Mouse (Mus musculus) erythroid progenitor cell, adult 5-6 weeks (primary cell): Measurements from ENCODE around the gene Fancd2. TPM values are rescaled to one million over a fixed set of nuclear protein-coding genes. Genes with fewer than 3 reads are reported as not detected.

Experiments
- ATAC-seq: replicated peaks from 2 replicates; pipeline ENCODE4 v1.8.0; 2016; ENCODE audit warnings: moderate number of reproducible peaks, mild to moderate bottlenecking, moderate TSS enrichment, inconsistent platforms; ENCODE audit not compliant: poor library complexity, low FRiP score, severe bottlenecking
- total RNA-seq, 2 experiments: library from RNA; stranded (forward) in 1 of 2; stranded (reverse) in 1 of 2; fragments of 150-400 nt in 1 of 2; fragments of 186-747, 209-891 nt in 1 of 2; gene quantifications; 2 replicates each; pipeline versions ENCODE4 v1.2.3 to v1.2.4; 2015 to 2017; ENCODE audit warnings: low replicate concordance in 2 of 2

Gene Fancd2
- total RNA-seq (2015; ENCODE audit: low replicate concordance) (33.9 and 57.8 TPM in 2 replicates), total RNA-seq (2017; ENCODE audit: low replicate concordance) (28.6 and 48.3 TPM in 2 replicates)

DNA sequence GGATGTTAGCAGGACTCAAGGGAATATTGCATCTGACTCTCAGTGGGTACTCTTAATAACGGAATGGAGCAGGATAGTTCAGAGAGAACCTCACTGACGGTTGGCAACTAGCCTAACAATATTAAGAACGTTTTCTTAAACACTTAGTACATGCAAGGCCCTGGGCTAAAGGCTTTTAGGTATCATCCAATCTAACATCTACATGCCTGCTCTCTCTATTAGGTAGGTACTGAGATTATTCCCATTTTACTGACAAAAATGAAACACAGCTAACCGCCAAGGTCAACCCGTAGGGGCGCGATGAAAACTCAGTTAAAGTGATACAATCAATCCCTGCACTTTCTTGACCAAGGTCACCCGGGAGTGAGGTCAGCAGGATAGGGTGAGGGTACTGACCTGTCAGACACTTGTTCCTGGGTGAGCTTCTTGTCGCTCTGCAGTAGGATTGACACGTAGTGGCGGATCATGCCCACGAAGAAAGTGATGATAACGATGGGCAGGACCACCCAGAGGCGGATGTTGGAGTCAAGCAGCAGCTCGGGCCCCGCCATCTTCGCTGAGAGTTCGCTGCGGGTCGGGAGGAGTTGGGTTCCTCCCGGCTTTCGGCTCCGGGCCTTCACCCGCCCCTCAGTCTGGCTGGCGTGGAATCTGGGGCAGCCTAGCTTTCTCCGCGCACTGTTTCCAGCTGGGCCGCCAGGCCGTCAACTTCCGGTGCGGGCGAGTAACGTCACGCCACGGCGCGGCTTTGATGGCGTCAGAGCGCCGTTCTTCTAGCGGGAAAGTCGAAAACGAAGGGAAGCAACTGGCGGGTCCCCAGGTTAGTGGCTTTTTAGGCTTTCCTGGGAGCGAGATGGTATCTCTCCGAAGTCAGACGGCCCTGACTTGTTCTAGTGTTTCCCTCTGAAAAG lies at the start of gene Fancd2, which contains the start of gene Emc3:
TSS of gene Fancd2 (plus strand) at position 751 of the 908 bp plus-strand sequence.
TSS of gene Emc3 (minus strand) at position 721 of the 908 bp plus-strand sequence.
- ATAC-seq: peak; percentile 90

DNA sequence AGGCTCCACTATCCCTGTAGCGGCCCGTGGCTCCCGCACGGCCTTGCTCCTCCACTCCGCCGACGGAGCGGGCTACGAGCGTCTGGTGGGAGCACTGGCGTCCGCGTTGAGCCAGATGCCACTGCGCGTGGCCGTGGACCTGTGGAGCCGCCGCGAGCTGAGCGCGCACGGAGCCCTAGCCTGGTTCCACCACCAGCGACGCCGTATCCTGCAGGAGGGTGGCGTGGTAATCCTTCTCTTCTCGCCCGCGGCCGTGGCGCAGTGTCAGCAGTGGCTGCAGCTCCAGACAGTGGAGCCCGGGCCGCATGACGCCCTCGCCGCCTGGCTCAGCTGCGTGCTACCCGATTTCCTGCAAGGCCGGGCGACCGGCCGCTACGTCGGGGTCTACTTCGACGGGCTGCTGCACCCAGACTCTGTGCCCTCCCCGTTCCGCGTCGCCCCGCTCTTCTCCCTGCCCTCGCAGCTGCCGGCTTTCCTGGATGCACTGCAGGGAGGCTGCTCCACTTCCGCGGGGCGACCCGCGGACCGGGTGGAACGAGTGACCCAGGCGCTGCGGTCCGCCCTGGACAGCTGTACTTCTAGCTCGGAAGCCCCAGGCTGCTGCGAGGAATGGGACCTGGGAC lies 48.9 kb upstream of the Fancd2 start:
- ATAC-seq: peak; percentile 36

DNA sequence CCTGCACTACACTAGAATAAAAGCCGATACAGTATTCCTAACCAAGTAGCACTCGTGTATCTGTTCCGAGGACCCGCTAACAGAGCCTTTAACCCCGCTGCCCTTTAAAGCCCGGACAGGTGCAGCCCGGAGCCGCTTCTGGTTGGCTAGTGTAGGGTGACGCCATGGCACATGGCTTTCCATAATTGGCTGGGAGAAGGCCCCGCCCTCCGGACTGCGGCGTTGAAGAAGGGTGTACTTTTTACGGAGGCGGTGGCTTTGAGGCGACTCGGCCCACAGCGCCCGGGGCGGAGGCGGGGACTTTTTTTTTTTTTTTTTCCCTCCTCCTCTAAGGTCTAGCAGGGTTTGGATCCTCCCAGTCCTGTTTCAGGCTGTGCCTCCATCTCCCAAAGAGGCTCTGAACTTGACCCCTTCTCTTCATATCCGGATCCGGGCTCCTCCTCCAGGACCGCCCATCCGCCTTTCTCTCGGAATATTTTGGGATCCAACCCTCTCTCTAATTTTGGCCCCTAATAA lies 48.3 kb upstream of the Fancd2 start, which contains the start of gene Creld1:
TSS of gene Creld1 (plus strand) at position 198 of the 516 bp plus-strand sequence.
- peak; percentile 97 for ATAC-seq

DNA sequence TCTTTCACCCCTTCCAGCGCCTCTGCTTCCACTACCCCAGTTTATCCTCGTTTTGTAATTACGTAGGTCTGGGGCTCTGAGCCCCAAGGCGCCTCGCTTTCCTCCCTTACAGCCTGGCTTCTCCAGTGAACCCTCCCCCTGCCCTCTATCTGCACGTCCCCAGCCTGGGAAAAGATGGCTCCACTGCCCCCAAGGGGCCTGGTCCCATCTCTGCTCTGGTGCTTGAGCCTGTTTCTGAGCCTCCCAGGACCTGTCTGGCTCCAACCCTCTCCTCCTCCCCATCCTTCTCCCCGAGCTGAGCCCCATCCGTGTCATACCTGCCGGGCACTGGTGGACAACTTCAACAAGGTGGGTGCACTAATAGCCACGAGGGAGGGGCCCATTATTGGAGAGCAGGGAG lies 47.8 kb upstream of the Fancd2 start:
- ATAC-seq: no peak

DNA sequence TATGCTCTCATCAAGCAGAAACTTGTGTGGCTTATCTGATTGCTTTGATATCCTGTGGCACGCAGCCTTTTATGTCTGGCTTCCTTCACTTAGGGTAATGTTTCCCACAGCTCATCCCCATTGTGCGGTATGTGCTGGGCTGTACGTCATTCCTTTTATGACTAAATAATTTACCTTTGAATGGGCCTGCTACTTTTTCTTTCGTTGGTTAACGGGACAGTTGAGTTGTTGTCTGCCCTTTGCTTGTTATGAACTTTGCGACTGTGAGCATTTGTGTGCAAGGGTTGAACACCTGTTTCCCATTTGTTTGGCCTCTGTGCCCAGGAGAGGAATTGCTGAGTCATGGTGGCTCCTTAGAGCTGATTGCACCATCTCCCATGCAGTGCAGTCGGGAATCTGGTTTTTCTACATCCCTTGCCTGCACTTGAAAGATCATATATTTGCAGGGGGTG lies 44.3 kb upstream of the Fancd2 start:
- no peak for ATAC-seq

DNA sequence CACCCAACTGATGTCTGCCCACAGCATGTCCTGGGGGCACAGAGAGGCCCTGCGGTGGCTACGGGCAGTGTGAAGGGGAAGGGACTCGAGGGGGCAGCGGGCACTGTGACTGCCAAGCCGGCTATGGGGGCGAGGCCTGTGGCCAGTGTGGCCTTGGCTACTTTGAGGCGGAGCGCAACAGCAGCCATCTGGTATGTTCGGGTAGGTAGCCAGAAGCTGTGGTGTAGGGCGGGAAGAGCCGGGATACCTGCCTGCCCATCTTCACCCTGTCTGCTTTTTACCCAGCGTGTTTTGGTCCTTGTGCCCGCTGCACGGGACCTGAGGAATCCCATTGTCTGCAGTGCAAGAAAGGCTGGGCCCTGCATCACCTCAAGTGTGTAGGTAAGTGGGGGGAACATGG lies 42.1 kb upstream of the Fancd2 start:
- ATAC-seq: no peak

DNA sequence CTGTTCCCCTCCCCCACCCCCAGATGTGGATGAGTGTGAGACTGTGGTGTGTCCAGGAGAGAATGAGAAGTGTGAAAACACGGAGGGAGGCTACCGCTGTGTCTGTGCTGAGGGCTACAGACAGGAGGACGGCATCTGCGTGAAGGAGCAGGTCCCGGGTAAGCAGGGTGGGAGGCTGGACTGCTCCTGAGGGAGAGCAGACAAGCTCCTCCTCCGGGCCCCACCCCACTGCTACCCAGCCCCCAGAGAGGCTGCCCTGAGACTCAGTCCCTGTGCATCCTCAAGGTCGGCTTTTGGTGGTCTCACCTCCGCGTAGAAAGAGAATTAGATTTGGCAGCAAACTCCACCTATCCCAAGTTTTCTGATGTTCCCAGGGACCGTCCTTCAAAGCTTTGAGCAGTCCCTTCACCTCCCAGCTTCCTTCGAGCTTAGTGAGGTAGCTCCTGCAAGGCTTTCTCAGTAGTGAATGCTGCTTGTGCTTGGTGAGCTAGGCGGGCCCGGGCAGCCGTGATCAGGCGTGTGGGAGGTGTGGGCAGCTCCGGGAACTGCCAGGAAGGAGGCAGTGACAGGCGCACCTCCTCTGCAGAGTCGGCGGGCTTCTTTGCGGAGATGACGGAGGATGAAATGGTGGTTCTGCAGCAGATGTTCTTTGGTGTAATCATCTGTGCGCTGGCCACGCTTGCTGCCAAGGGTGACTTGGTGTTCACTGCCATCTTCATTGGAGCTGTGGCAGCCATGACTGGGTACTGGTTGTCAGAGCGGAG lies 39.2 kb upstream of the Fancd2 start:
- no peak for ATAC-seq

DNA sequence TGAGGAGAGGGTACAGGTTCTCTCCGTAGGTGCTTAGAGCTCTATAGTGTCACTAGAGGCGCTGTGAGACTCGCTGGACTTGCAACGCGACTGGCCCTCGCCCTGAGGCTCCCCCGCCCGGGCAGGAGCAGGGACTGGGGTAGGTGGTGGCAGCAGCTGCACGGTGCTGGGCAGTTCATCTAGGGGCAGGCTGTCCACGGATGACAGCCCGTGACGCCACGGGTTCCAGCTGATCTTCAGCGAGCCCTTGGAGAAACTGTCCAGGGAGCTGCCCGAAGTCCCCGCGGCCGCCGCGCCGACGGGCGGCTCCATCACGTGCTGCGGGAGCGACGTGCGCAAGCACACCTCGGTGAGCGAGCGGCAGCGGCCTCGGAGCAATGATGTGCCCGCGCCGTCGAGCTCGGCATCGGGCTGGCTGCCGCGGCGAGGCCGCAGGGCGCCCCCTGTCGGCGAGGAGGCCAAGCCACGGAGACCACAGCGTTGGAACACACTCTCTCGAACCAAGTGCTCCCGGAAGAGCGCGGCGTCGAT lies 37.2 kb upstream of the Fancd2 start:
- peak; percentile 74 for ATAC-seq

DNA sequence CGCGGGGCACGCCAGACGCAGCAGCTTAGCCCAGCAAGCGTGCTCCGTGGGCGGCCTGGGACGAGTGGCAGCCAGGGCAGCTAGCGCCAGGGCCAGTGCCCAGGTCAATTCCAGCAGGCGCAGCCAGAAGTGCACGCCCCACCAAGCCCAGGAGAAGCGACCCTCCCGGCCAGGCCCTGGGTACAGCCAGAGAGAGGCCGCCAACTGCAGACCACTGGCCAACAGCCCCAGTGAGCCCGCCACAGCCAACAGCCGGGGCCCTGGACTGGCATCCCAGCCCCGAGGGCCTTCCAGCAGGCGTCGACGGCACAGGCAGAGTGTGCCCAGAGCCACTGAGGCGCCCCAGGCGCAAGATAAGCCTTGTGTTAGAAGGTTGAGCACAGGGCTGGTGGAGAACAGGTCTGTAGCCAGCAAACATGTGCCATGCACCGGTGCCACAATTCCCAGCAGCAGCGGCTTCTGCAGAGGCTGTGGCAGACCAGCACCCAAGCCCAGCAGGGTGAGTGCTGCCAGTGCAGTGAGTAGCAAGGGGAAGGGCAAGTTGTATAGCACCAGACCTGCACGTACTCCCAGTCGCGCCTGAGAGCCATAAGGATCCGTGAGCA lies 36.3 kb upstream of the Fancd2 start:
- ATAC-seq: no peak

DNA sequence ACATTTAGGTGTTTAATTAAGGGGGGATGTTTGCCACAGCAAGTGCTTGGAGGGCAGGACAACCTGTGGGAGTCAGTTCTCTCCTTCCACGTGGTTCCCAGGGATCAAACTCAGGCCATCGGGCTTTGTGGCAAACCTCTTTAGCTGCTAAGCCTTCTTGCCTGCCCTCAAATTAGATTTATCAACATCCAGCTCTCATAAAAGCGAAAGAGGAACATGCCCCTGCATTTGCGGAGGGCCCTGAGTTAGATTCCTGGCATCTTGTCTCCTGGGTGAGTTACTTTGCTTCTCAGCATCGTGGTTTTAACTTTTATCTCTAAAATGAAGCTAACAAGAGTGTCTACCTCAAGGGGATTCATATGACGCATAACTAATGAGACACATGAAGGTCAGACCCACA lies 32.1 kb upstream of the Fancd2 start:
- ATAC-seq: no peak

DNA sequence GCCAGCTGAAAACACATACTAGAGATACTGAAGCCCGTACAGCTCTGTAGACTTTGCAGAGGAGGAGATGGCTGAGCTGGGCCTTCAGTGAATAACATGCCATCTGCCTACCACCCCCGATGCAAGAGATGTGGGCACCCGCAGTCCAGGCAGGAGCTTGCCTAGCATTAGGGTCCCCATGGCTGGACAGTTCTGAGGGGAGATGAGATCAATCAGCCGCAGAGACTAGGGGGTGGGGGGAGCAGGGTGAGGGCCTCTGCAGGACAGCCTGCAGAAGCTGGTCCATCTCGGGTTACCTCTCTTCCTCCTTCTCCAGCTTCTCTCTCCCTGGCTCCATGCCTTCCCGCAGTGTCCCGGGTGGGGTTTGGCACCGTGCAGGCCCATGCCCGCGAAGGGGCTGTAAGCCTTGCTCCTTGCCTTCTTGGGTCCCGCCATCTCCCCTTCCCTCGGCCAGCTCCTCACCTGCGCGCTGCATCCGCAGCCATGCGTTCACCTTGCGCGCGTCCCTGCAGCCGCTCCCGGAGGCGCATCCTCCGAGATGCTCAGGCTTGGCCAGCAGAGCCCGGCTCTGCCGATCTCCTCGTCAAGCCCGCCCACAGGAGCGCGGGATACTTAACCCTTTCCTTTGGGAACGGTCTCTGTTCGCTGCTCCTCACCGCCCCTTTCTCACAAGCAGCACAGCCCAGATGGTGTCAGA lies 29.9 kb upstream of the Fancd2 start, which contains the start of gene Prrt3:
TSS of gene Prrt3 (minus strand) at position 544 of the 697 bp plus-strand sequence.
- no peak for ATAC-seq

DNA sequence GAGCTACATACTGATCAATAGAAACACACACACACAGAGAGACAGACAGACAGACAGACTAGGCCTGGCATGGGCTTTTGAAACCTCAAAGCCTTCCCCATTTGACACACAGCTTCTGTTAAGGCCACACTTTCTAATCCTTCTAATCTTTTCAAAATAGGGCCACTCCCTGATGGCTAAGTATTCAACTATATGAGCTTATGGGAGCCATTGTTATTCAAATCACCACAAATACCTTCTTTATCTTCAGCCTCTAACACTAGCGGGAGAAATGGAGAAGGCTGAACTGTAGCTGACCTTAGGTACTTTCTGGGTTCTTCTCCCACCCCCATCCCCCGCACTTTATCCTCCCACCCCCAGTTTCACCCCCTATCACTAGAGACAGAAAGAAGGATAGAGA lies 28.7 kb upstream of the Fancd2 start:
- ATAC-seq: no peak

DNA sequence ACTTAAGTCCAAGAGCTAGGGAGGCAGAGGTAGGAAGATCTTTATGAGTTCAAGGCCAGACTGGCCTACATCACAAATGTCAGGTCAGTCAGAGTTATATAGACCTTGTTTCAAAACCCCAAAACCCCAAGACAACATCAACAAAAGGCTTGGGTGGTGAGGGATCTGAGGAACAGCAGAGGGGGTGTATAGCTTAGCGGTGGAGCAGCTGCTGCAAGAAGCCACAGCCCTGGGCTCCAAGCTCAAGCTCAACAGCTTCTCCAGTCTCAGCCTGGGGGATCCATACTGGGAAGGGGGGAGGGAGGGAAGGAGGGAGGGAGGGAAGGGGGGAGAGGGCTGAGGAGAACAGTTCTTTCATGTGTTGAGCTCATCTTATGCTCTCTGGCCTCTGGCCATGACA lies 25.8 kb upstream of the Fancd2 start:
- no peak for ATAC-seq

DNA sequence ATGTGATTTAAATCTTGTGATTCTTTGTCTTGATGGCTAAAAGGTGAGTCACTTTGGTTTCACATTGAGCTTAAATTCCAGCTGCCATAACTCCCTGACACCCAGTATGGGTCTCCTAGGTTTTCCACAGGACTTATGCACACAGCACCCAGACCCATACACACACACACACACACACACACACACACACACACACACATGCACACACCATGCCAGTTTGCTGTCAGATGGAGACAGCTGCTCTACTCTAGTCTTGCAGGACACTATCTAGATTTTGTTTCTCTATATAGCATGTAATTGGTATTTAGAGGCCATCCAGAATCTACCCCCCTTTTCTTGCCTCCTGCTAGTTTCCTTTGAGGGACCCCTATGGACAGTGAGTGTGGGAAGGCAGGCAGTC lies 24.4 kb upstream of the Fancd2 start:
- ATAC-seq: no peak

DNA sequence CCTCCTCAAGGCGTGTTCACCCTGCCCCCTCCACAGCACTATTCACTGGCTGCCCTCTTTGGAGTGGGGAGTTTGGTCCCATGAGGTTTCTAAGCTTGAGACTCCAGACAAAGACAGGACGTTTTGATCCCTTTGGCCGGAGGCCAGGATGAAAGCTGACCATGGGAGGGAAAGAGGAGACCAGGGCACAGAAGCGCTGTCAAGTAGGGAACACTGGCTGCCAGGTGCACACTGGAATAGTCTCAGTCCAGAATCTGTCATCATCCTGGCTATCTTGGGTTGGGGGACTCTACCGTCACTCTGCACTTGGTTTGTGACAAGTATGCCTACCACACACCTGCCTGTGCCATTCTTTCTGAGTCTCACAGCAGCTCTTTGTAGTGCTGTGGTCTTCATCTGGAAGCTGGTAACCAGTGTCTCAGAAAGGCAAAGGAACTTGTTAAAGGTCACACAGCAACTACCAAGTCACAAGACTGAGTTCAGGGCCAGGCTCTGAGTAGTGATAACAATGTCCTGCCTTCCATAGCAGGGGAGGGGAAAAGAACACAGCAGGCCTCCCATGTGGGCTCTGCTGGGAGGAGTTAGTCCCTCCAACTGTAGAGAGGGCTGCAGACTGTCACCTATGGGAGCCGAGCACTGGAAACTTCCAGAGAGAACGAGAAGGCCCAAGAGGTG lies 23.1 kb upstream of the Fancd2 start:
- ATAC-seq: no peak

DNA sequence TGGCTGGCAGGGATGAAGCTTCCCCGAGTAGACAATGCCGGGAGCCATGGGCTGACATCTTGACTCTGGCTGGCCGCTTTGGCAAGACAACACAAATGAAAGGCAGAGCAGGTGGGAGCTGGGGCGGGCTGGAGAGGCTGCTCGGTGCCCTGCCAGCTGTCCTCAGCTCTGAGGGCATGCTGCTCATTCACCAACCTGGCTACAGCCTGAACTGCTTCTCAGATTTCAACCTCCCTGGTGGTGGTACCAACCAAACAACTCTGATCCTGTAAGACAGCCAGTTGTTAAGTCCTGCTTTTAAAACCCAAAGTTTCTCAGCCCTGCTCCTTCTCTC lies 22.6 kb upstream of the Fancd2 start:
- no peak for ATAC-seq

DNA sequence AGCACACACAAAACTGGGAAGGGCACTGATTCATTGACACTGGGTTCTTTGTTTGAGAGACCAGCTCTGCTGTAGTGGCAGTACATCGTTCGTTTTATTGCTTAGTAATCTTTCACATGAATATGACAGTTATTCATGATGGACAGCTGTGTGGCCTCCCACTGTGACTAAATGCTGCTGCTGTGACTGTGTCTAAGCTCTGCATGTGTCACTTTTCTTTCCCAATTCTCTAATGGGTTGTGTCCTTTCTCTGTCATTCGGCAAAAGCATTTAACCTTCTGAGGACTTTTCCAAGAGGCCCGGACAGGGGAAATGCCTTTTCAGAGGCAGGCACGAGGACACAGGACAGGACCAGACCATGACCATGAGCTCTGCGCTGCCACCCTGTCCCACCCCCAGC lies 17.5 kb upstream of the Fancd2 start:
- no peak for ATAC-seq

DNA sequence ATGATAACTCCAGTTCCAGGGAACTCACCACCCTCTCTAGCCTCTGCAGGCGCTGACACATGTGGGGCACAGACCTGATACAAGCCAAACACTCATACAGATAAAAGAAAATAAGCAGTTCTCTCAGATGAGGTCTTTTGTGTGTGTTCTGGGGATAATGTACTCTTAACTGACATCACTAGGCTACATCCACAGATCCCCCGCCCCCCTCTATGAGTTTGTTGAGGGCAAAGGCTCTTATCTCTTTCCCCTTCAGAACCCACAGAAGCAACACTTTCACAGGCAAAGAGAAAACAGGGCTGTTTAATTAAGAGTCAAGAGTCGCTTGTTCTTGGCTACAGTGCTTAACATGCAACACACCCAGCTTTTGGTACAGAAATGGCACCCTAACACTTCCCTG lies 16.9 kb upstream of the Fancd2 start:
- ATAC-seq: no peak
